In the genomic region with DNA sequence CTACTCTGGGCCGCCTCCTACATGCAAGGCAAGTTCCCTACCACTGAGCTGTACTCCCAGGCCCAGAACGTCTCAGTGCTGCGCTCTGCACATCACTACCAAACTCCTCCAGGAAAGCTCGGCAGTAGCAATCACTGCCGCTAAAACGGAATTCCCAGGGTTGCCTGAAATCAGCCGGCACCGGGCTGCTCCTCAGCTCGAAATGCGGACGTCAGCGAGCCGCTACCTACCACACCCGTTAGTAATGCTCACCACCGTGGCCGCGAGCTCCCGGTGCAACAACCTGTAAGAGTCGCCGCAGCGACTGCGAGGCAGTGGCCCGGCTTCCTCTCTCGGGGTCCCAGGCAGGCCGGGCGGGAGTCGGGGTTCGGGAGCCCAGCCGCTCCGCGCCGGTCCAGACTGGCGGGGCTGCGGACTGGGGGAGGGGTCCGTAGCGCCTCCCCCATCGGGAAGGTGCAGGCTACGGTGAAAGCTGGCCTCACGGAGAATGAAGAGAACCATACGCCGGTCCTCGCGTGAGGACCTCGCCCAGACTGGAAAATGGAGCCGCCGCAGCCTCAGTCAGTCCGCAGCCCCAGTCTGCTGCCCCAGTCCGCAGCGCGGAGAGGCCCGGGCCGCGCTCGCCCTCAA, we compare ENCODE assay signal across 8 mouse cellular contexts. TPM values are rescaled to one million over a fixed set of nuclear protein-coding genes. Genes with fewer than 3 reads are reported as not detected.
A peak's percentile ranks its signal among the peaks of the same experiment; 100 is the strongest.
DNase-seq lines count a peak whose midpoint lies in the region; ATAC-seq and TF ChIP-seq lines count a peak whose summit lies in the region.

No protein-coding gene starts in this region.

- H3K27ac ChIP-seq in embryonic facial prominence, embryonic 13.5 days, result peak overlapping the region; percentile 99
- H3K27ac ChIP-seq in heart, adult 2 months, result peak overlapping the region; percentile 95
- peak overlapping the region; percentile 63 for H3K27ac ChIP-seq in kidney, adult 2 months (ENCODE audit: insufficient read depth, low read depth, low read length)
- peak overlapping the region; percentile 91 for H3K27ac ChIP-seq in liver, embryonic 12.5 days
- peak overlapping the region; percentile 97 for H3K27ac ChIP-seq in stomach, embryonic 16.5 days (ENCODE audit: low read length)

- under 1% methylated on average over 54 of the region's 54 CpGs for WGBS in embryonic facial prominence, embryonic 13.5 days
- WGBS in heart, adult 2 months, result under 1% methylated on average over 54 of the region's 54 CpGs
- WGBS in kidney, adult 2 months, result under 1% methylated on average over 54 of the region's 54 CpGs
- WGBS in liver, embryonic 12.5 days (ENCODE audit: insufficient replicate concordance), result 1% methylated on average over 54 of the region's 54 CpGs
- under 1% methylated on average over 54 of the region's 54 CpGs for WGBS in stomach, embryonic 16.5 days

- DNase-seq in 3134 (ENCODE audit: extremely low read depth, insufficient read length, low spot score) (peak; percentile 83), adipocyte (ENCODE audit: low spot score) (peak; percentile 56)
- DNase-seq in heart, adult 2 months, result peak; percentile 81 to 82
- DNase-seq in kidney, adult 2 months, result peak; percentile 66

- no peak for TF ChIP-seq POLR2A in heart, adult 2 months (IDR thresholded peaks at IDR 0.05; ENCODE audit: insufficient read depth, low read depth, low read length)
- no peak for TF ChIP-seq POLR2A in kidney, adult 2 months (IDR thresholded peaks at IDR 0.05; ENCODE audit: low read depth, low read length)
- TF ChIP-seq POLR2A in myocyte (IDR thresholded peaks at IDR 0.05; ENCODE audit: insufficient read length, low read depth), result no peak

- H3K79me2 ChIP-seq in heart, adult 2 months (replicated peaks; ENCODE audit: control insufficient read depth, insufficient read depth, low read length), result peaks cover 9% of the 10 kb centered on the region
- H3K79me2 ChIP-seq in myocyte (ENCODE audit: control insufficient read depth, insufficient read depth), result peaks cover 51% of the 10 kb centered on the region

- H3K9ac ChIP-seq in embryonic facial prominence, embryonic 13.5 days, result peak overlapping the region; percentile 95
- H3K9ac ChIP-seq in heart, adult 2 months (ENCODE audit: low read depth, low read length), result peak overlapping the region; percentile 97
- peak overlapping the region; percentile 93 for H3K9ac ChIP-seq in liver, embryonic 12.5 days
- peak overlapping the region; percentile 91 for H3K9ac ChIP-seq in stomach, embryonic 16.5 days (ENCODE audit: low read length)

- ATAC-seq in embryonic facial prominence, embryonic 13.5 days (ENCODE audit: insufficient number of reproducible peaks, insufficient read depth, low FRiP score, low TSS enrichment, low read depth), result peak; percentile 80
- peak; percentile 83 for ATAC-seq in liver, embryonic 12.5 days
- ATAC-seq in stomach, embryonic 16.5 days (ENCODE audit: insufficient read depth, low FRiP score), result peak; percentile 84

- H3K4me3 ChIP-seq in embryonic facial prominence, embryonic 13.5 days, result peak overlapping the region; percentile 89
- H3K4me3 ChIP-seq in heart, adult 2 months, result peak overlapping the region; percentile 72
- H3K4me3 ChIP-seq in kidney, adult 2 months (ENCODE audit: insufficient read depth, low read depth, low read length), result peak overlapping the region; percentile 72
- H3K4me3 ChIP-seq in liver, embryonic 12.5 days, result peak overlapping the region; percentile 87
- H3K4me3 ChIP-seq in myocyte, result peak overlapping the region; percentile 69
- H3K4me3 ChIP-seq in stomach, embryonic 16.5 days (replicated peaks; ENCODE audit: low read length), result peak overlapping the region; percentile 83

- H3ac ChIP-seq in myocyte (ENCODE audit: control insufficient read depth, insufficient read length), result peak overlapping the region; percentile 55

- peak; percentile 19; the same call in 1 of the 2 replicates for TF ChIP-seq CTCF in heart, adult 2 months (IDR thresholded peaks at IDR 0.05)
- TF ChIP-seq CTCF in kidney, adult 2 months (conservative IDR thresholded peaks at IDR 0.05; ENCODE audit: insufficient read depth, insufficient read length, low read depth, low read length), result no peak

- H3K36me3 ChIP-seq in embryonic facial prominence, embryonic 13.5 days, result no peaks in the 10 kb centered on the region
- peaks cover 3% of the 10 kb centered on the region; the same call in 1 of the 2 replicates for H3K36me3 ChIP-seq in heart, adult 2 months (ENCODE audit: control insufficient read depth, insufficient read depth, low read length)
- H3K36me3 ChIP-seq in kidney, adult 2 months (ENCODE audit: control insufficient read depth, insufficient read depth, low read length), result no peaks in the 10 kb centered on the region
- H3K36me3 ChIP-seq in liver, embryonic 12.5 days, result no peaks in the 10 kb centered on the region
- no peaks in the 10 kb centered on the region for H3K36me3 ChIP-seq in myocyte (ENCODE audit: control insufficient read depth, insufficient read depth)
- H3K36me3 ChIP-seq in stomach, embryonic 16.5 days (ENCODE audit: control insufficient read depth, insufficient read depth, low read length), result no peaks in the 10 kb centered on the region

- H3K27me3 ChIP-seq in embryonic facial prominence, embryonic 13.5 days, result no peaks in the 10 kb centered on the region
- no peaks in the 10 kb centered on the region for H3K27me3 ChIP-seq in heart, adult 2 months (ENCODE audit: control insufficient read depth, insufficient read depth, low read length)
- H3K27me3 ChIP-seq in kidney, adult 2 months (replicated peaks; ENCODE audit: control insufficient read depth, insufficient read depth, low read length), result no peaks in the 10 kb centered on the region
- no peaks in the 10 kb centered on the region for H3K27me3 ChIP-seq in liver, embryonic 12.5 days (replicated peaks)
- no peaks in the 10 kb centered on the region for H3K27me3 ChIP-seq in myocyte (ENCODE audit: control insufficient read depth, insufficient read depth, insufficient read length)
- no peaks in the 10 kb centered on the region for H3K27me3 ChIP-seq in stomach, embryonic 16.5 days (ENCODE audit: control insufficient read depth, insufficient read depth, low read length)

- H3K9me3 ChIP-seq in embryonic facial prominence, embryonic 13.5 days, result no peaks in the 10 kb centered on the region
- no peaks in the 10 kb centered on the region for H3K9me3 ChIP-seq in liver, embryonic 12.5 days (replicated peaks)
- no peaks in the 10 kb centered on the region for H3K9me3 ChIP-seq in stomach, embryonic 16.5 days (replicated peaks; ENCODE audit: control insufficient read depth, low read length)

- intact Hi-C loops in heart, adult 2 months (cut with DNase I), result loop anchor here (1.0 to 2.0 kb wide), 4 partner anchors 18 to 84 kb away; a partner anchor contains a TSS

- peaks cover 7% of the 10 kb centered on the region for H3K4me1 ChIP-seq in embryonic facial prominence, embryonic 13.5 days
- H3K4me1 ChIP-seq in heart, adult 2 months (ENCODE audit: control insufficient read depth, insufficient read depth, low read length), result peaks cover 10% of the 10 kb centered on the region
- no peaks in the 10 kb centered on the region; the same call in 1 of the 2 replicates for H3K4me1 ChIP-seq in kidney, adult 2 months (ENCODE audit: control insufficient read depth, insufficient read depth, low read length)
- H3K4me1 ChIP-seq in liver, embryonic 12.5 days, result peaks cover 17% of the 10 kb centered on the region
- H3K4me1 ChIP-seq in stomach, embryonic 16.5 days (ENCODE audit: control insufficient read depth, insufficient read depth, low read length), result peaks cover 14% of the 10 kb centered on the region

- TF ChIP-seq EP300 in heart, adult 2 months (IDR thresholded peaks at IDR 0.05; ENCODE audit: insufficient read depth, low read depth, low read length), result no peak

- H3K4me2 ChIP-seq in embryonic facial prominence, embryonic 13.5 days, result peak overlapping the region; percentile 66
- peak overlapping the region; percentile 99 for H3K4me2 ChIP-seq in liver, embryonic 12.5 days
- H3K4me2 ChIP-seq in myocyte (ENCODE audit: low read depth), result peak overlapping the region; percentile 97
- H3K4me2 ChIP-seq in stomach, embryonic 16.5 days (ENCODE audit: low read depth, low read length), result peak overlapping the region; percentile 67

TF ChIP-seq in myocyte, 11 proteins besides CTCF, POLR2A, EP300 and RAD21:
- no peak for TF ChIP-seq MAX (IDR thresholded peaks at IDR 0.05; ENCODE audit: low read depth)
- TF ChIP-seq REST (IDR thresholded peaks at IDR 0.05; ENCODE audit: insufficient read depth, insufficient read length), result no peak
- no peak for TF ChIP-seq E2F4 (IDR thresholded peaks at IDR 0.05; ENCODE audit: insufficient read depth)
- TF ChIP-seq MYOD1 (IDR thresholded peaks at IDR 0.05; ENCODE audit: control insufficient read depth in 1 of 3, insufficient read length in 2 of 3, low read depth in 2 of 3), result no peak
- TF ChIP-seq TCF3 (IDR thresholded peaks at IDR 0.05; ENCODE audit: insufficient read length, low read depth), result no peak

RNA-seq across cellular contexts. Expression of a gene that starts 0.5 kb away (rescaled TPM):
- polyA plus RNA-seq in embryonic facial prominence, embryonic 13.5 days (2015; fragmentation: Nextera tagmentation; extraction: Ambion mirVana), result 83.0 and 86.2 TPM in 2 replicates
- total RNA-seq in heart, adult 2 months (2021), result 10 to 100 TPM; 22.0 to 23.3 TPM
- polyA plus RNA-seq in heart, adult 2 months (2012; rRNA removed), result 24.7 and 41.3 TPM in 2 replicates
- polyA plus RNA-seq in kidney, adult 2 months (2012; rRNA removed), result 26.5 and 30.6 TPM in 2 replicates
- 28.0 and 28.5 TPM in 2 replicates for polyA plus RNA-seq in liver, embryonic 12.5 days (2016; fragmentation: Nextera tagmentation; extraction: Ambion mirVana)
- polyA plus RNA-seq in myocyte (2012; fragmentation: generic; extraction: Trizol), result 51.0 TPM
- 62.7 and 67.5 TPM in 2 replicates for polyA plus RNA-seq in stomach, embryonic 16.5 days (2015; fragmentation: Nextera tagmentation; extraction: Ambion mirVana)

Comparison
In these comparisons a context has a peak if more than half of its experiments do, and no peak if none do; other contexts are left out.
1. Peak in every context shown above with its lines: DNase-seq, ATAC-seq, H3K4me3 ChIP-seq and H3K27ac ChIP-seq.